Mouse (Mus musculus) liver, embryonic 16.5 days (tissue): Measurements from ENCODE around the gene Map3k15. TPM values are rescaled to one million over a fixed set of nuclear protein-coding genes. Genes with fewer than 3 reads are reported as not detected.

Experiments
- polyA plus RNA-seq: library from polyadenylated mRNA; unstranded; fragments of >200 nt; fragmentation: Nextera tagmentation; extraction: Ambion mirVana; gene quantifications from 2 replicates; pipeline ENCODE4 v1.2.1, GENCODE M21; 2015

Gene Map3k15
- polyA plus RNA-seq, 1 experiment from 2014 or later = 0.09 TPM

Other genes starting within 250 kb of the Map3k15 start
- 42.8 and 45.2 TPM in 2 replicates for gene Pdha1, start 150.0 kb downstream of the Map3k15 start, polyA plus RNA-seq